Mouse (Mus musculus) ovary, postnatal 36 days (tissue): Measurements from ENCODE around the gene Cxcr5.

ENCODE experiments used
- DNase-seq: peaks from one replicate; pipeline ENCODE4 v3.0.0; 2022; ENCODE audit warnings: low spot score, mixed read lengths

Gene Cxcr5

DNA sequence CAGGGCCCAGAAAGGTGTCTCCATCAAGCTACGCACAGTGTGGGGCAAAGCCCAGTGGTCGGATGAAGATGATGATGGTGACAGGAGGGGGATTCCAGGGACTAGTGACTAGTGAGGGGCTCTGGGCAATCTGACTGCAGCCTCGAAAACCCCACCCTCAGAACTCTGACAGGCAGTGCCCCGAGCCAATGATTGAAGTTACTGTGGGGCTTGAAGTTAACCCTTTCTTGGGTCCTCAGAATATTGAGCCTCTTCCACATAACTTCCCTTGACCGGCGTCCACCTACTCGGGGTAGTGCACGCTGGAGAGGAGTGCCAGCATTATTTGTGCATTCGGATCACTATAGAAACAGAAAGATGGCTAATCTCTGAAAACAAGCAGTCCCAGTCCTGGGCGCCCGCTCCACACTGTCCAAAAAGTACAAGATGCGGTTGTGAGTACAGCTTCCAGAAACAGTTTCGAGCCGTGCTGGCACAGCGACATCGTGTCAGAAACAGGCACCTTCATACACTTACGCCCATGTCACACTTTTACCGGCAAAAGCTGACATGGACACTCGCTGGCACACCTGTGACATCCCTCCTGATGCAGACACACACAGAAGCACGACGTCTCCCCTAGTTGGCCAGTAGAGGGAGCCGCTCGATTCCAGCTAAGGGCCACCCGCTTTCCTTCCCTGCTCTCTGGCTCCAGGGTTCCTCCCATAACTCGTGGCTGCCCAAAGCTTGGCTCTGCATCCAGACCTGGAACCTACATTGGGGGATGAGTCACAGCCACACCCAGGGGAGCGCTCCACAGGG lies 81.8 kb downstream of the Cxcr5 start:
- peak; percentile 82 for DNase-seq

- DNase-seq: peak; percentile 79
These were observed 82.6 kb downstream of the Cxcr5 start for GRCm38 (mm10) chr9:44478959-44479605.

DNA sequence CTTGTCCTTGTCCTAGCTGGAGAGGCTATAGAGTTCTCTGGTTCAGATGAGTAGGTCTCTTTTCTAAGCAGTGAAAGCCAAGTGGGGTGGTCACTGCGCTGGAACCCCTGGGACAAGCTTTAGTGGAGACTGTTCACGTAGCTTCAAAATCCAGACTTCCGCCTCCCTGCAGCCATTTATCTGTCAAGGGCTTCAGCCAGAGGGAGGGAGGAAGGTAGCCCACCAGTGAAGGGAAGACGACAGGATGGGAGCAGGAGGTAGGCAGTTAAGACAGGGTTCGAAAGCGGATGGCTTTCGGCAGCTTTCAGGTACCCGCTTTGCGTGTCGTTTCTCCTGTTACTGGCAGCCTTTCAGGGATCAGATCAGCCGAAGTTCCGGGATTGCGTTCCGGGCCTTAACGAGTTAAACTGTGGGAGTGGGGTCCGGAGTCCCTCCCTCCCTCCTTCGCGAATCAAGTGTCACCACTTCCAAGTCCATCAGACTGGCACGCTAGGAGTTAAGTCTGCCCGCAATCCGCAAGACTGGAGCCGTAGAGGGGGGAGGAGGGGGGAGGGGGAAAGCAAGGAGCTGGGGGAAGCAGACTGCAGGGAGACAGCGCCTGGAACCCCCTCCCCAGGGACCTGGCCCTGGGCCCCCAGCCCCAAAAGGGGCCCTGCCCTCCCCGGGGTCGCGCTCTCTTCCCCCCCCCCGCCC lies 83.3 kb downstream of the Cxcr5 start:
- DNase-seq: peak; percentile 63

- peak; percentile 38 for DNase-seq
These were observed 84.1 kb downstream of the Cxcr5 start for GRCm38 (mm10) chr9:44477339-44478228.

GRCm38 (mm10) chr9:44475936-44476335 lies 85.7 kb downstream of the Cxcr5 start:
- no peak for DNase-seq

DNA sequence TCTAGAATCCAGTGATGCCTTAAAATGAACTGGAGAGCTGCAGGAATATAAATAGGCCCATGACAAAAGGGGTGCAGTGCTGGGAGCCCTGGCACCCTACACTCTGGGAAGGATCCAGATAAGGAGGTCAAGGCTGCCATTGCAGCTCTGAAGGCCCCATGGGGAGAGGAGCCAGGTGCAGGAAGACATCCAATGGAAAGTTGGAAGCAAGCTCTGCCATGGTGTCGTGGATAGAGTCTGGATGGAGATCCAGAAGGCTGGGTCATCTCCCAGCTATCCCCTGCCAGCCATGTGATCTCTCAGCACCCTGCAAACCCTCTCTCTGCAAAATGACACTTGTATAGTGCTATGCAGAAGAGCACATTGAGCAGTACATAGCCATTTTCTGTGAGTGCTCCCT lies 87.3 kb downstream of the Cxcr5 start:
- no peak for DNase-seq

DNA sequence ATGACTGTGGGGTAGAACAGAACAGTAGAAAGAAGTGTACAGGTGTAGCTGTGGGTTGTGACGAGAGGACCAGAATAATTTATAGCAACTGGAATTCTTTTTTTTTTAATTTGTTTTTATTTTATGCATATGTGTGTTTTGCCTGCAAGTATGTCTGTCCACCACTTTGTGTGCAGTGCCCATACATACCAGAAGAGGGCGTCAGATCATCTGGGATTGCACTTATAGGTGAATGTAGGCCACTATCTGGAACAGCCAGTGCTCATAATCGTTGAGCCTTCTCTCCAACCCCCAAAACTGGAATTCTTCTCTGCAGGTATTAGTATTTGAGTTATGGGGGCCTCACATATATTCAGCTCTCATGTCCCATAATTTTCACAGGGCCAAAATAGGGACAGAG lies 88.5 kb downstream of the Cxcr5 start:
- DNase-seq: no peak

DNA sequence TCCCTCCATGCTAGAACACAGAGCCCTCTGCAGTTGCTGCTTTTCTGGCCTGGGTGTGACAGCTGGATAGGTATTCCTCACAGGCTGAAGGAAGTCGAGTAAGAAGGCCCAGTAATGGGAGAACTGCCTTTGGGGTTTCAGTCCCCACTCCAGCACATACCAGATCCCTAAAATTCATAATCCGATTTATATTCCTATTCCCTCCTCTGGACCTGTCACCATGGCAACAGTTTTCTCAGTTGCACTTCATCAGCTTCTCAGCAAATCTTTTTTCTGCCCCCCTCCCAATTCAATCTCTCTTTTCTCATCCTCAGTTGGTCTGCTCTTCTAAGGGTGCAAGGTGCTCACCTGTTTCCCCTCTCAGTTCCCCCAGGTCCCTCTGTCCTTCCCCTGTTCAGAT lies 92.9 kb downstream of the Cxcr5 start:
- DNase-seq: no peak

- no peak for DNase-seq
These were observed 93.5 kb downstream of the Cxcr5 start for GRCm38 (mm10) chr9:44468224-44468623.

DNA sequence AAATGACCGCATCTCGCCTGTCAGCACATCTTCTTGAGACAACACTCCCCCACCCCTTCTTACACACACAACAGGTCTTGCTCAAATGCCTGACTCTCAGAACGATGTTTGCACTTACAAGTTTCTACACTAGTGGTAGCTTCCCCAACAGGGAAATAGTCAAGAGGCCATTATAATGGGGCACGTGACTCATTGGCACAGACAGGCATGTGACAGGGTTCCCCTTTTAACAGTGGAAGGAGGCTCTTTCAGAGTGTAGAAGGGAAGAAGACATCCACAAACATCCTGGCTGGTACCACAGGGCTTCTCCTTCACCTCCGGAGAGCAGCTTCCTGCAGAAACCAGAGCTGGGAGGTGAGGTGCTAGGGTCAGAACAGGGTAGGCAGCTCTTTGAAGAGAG lies 99.7 kb downstream of the Cxcr5 start:
- DNase-seq: no peak
